Mouse (Mus musculus): ENCODE measurements around the gene Pcsk6.

Pcsk6 gene

GRCm38 (mm10) chr7:65861591-65862472 is at the start of gene Pcsk6:
Pcsk6 (plus strand) TSS chr7:65861734.
- in situ Hi-C loops (cut with MboI; ENCODE audit: low pct_unique_long_range_greater_than_20kb in 1 of 2, low sequenced_read_pairs in 2 of 2, unreplicated experiment in 1 of 2): no loop called here

- in situ Hi-C loops (cut with MboI; ENCODE audit: low pct_unique_long_range_greater_than_20kb in 1 of 2, low sequenced_read_pairs in 2 of 2, unreplicated experiment in 1 of 2): no loop called here
Observed at GRCm38 (mm10) chr7:65813611-65814212, 47.8 kb upstream of the Pcsk6 start.

- in situ Hi-C loops (cut with MboI; ENCODE audit: low pct_unique_long_range_greater_than_20kb in 1 of 2, low sequenced_read_pairs in 2 of 2, unreplicated experiment in 1 of 2): no loop called here
Observed at GRCm38 (mm10) chr7:65817564-65817963, 44.0 kb upstream of the Pcsk6 start.

GRCm38 (mm10) chr7:65820391-65820790 is 41.1 kb upstream of the Pcsk6 start:
- in situ Hi-C loops (cut with MboI; ENCODE audit: low pct_unique_long_range_greater_than_20kb in 1 of 2, low sequenced_read_pairs in 2 of 2, unreplicated experiment in 1 of 2): loop anchor here (10.0 kb wide), 2 partner anchors 116 to 234 kb away; partner anchors contain the start of gene Snrpa1 (in 1 of the 2)

- in situ Hi-C loops (cut with MboI; ENCODE audit: low pct_unique_long_range_greater_than_20kb in 1 of 2, low sequenced_read_pairs in 2 of 2, unreplicated experiment in 1 of 2): loop anchor here (10.0 kb wide), 2 partner anchors 117 to 233 kb away; partner anchors contain the start of gene Snrpa1 (in 1 of the 2)
Observed at GRCm38 (mm10) chr7:65821901-65822300, 39.6 kb upstream of the Pcsk6 start.

GRCm38 (mm10) chr7:65822506-65823119 is 38.9 kb upstream of the Pcsk6 start:
- in situ Hi-C loops (cut with MboI; ENCODE audit: low pct_unique_long_range_greater_than_20kb in 1 of 2, low sequenced_read_pairs in 2 of 2, unreplicated experiment in 1 of 2): loop anchor here (10.0 kb wide), 2 partner anchors 118 to 232 kb away; partner anchors contain the start of gene Snrpa1 (in 1 of the 2)

GRCm38 (mm10) chr7:65839756-65840155 is 21.8 kb upstream of the Pcsk6 start:
- in situ Hi-C loops (cut with MboI; ENCODE audit: low pct_unique_long_range_greater_than_20kb in 1 of 2, low sequenced_read_pairs in 2 of 2, unreplicated experiment in 1 of 2): no loop called here

- in situ Hi-C loops (cut with MboI; ENCODE audit: low pct_unique_long_range_greater_than_20kb in 1 of 2, low sequenced_read_pairs in 2 of 2, unreplicated experiment in 1 of 2): no loop called here
Observed at GRCm38 (mm10) chr7:65843210-65843609, 18.3 kb upstream of the Pcsk6 start.

GRCm38 (mm10) chr7:65860981-65861380 is 553 bp upstream of the Pcsk6 start:
- in situ Hi-C loops (cut with MboI; ENCODE audit: low pct_unique_long_range_greater_than_20kb in 1 of 2, low sequenced_read_pairs in 2 of 2, unreplicated experiment in 1 of 2): no loop called here

- in situ Hi-C loops (cut with MboI; ENCODE audit: low pct_unique_long_range_greater_than_20kb in 1 of 2, low sequenced_read_pairs in 2 of 2, unreplicated experiment in 1 of 2): no loop called here
Observed at GRCm38 (mm10) chr7:65862473-65863176, 1.1 kb downstream of the Pcsk6 start.

- in situ Hi-C loops (cut with MboI; ENCODE audit: low pct_unique_long_range_greater_than_20kb in 1 of 2, low sequenced_read_pairs in 2 of 2, unreplicated experiment in 1 of 2): no loop called here
Observed at GRCm38 (mm10) chr7:65869173-65869572, 7.6 kb downstream of the Pcsk6 start.

- in situ Hi-C loops (cut with MboI; ENCODE audit: low pct_unique_long_range_greater_than_20kb in 1 of 2, low sequenced_read_pairs in 2 of 2, unreplicated experiment in 1 of 2): no loop called here
Observed at GRCm38 (mm10) chr7:65869794-65870193, 8.3 kb downstream of the Pcsk6 start.

- in situ Hi-C loops (cut with MboI; ENCODE audit: low pct_unique_long_range_greater_than_20kb in 1 of 2, low sequenced_read_pairs in 2 of 2, unreplicated experiment in 1 of 2): no loop called here
Observed at GRCm38 (mm10) chr7:65870227-65870626, 8.7 kb downstream of the Pcsk6 start.

GRCm38 (mm10) chr7:65870928-65871580 is 9.5 kb downstream of the Pcsk6 start:
- in situ Hi-C loops (cut with MboI; ENCODE audit: low pct_unique_long_range_greater_than_20kb in 1 of 2, low sequenced_read_pairs in 2 of 2, unreplicated experiment in 1 of 2): no loop called here

- in situ Hi-C loops (cut with MboI; ENCODE audit: low pct_unique_long_range_greater_than_20kb in 1 of 2, low sequenced_read_pairs in 2 of 2, unreplicated experiment in 1 of 2): no loop called here
Observed at GRCm38 (mm10) chr7:65871851-65872250, 10.3 kb downstream of the Pcsk6 start.

- in situ Hi-C loops (cut with MboI; ENCODE audit: low pct_unique_long_range_greater_than_20kb in 1 of 2, low sequenced_read_pairs in 2 of 2, unreplicated experiment in 1 of 2): no loop called here
Observed at GRCm38 (mm10) chr7:65873176-65873845, 11.8 kb downstream of the Pcsk6 start.

GRCm38 (mm10) chr7:65873902-65874301 is 12.4 kb downstream of the Pcsk6 start:
- in situ Hi-C loops (cut with MboI; ENCODE audit: low pct_unique_long_range_greater_than_20kb in 1 of 2, low sequenced_read_pairs in 2 of 2, unreplicated experiment in 1 of 2): no loop called here

GRCm38 (mm10) chr7:65876596-65876995 is 15.1 kb downstream of the Pcsk6 start:
- in situ Hi-C loops (cut with MboI; ENCODE audit: low pct_unique_long_range_greater_than_20kb in 1 of 2, low sequenced_read_pairs in 2 of 2, unreplicated experiment in 1 of 2): no loop called here
